Mouse (Mus musculus) ovary, postnatal 10 days (tissue): ENCODE results near the gene Ino80d.
A peak's percentile ranks its signal among the peaks of the same experiment; 100 is the strongest.
"Not testable (repeated sequence)": the region's sequence is repeated elsewhere in the genome, so short reads cannot be mapped to it uniquely, and the experiment has no call there.

ENCODE experiments used
- DNase-seq: peaks from one replicate; pipeline ENCODE4 v3.0.0; 2022; ENCODE audit warnings: low spot score

Ino80d gene

GRCm38 (mm10) chr1:63114136-63114781 is at the start of gene Ino80d:
TSS of gene Ino80d (minus strand) at chr1:63114667.
- DNase-seq, result peak; percentile 71

DNA sequence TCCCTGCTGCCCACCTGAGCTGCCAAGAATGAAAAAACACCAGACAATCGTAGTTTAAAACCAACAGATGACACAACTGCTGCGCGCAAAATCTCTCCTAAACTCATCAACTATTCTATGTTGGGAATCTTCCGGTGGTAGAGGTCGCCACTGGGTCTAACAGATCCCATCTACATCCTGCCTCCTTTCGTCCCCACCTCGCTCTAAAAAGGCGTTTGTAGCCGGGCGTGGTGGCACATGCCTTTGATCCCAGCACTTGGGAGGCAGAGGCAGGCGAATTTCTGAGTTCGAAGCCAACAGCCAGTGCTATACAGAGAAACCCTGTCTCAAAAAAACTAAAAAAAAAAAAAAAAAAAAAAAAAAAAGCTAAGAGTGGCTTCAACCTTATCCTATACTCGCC is 25.8 kb upstream of the Ino80d start:
- no peak for DNase-seq

- not testable (repeated sequence) for DNase-seq
These were observed 24.1 kb upstream of the Ino80d start for GRCm38 (mm10) chr1:63138586-63138985.

DNA sequence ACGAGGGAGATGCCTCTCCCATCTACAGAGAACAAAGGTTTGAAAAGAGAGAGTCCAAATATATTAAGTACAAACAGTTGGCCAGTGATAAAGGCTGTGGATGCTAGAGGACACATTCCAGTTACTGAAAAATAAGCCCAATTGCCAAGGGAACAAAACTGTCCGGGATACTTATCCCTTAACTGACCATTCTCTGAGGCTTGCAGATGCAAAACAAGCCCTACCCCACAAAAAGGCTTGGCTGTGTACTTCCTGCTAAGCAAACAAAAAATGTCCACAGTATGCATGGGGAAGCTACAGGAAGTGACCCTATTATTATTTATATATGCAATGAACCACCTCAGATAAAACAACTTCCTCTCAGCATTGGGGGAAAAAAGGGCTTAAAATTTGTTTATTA is 23.5 kb upstream of the Ino80d start:
- no peak for DNase-seq

DNA sequence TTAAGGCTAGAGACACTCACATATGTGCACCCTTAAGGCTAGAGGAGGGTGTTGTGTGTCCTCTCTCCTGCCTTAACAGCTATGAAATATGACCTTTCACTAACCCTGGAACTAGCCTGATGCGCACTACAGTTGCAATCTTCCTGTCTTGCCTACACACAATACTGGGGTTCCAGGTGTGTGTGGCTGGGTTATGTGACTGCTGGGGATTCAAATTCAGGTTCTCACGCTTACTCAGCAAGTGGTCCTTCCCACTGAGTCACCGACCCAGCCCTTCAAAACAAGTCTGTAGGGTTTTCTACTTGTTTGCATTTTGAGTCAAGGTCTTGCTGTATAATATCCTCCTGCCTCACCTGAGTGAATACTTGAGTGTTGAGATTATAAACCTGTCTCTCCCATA is 20.1 kb upstream of the Ino80d start:
- DNase-seq, result no peak

DNA sequence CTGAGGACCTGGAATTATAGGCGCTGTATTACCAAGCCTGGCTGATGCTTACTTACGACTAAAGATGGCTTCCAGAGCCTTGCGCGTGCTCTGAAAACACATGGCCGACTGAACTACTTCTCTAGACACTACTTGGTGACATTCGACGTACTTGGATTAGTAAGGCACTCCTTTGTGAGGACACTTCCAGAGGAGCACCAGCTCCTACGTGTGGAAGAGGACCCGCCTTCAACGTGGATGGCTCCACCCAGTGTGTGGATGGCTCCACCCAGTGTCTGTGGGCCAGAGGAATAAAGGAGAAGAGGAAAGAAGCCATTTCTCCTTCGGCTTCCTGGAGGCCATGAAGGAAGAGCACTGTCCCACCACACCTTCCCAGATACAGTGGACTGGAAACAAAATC is 17.3 kb upstream of the Ino80d start:
- no peak for DNase-seq

DNA sequence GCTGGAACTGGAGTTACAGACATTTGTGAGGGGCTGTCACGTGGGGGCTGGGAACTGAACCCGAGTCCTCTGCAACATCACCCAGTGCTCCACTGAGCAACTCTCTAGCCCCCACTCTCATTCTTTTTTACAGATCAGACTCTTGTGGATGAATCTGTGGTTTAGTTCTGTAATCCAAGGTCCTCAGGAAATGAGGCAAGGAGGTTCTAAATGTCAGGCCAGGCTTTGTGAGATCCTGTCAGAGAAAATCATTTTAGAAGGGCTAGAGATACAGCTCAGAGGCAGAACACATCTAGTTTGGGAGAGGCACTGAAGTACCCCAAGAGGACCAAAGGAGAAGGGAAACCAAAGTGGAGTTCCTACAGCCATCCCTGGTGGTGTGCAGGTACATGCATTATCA is 16.4 kb upstream of the Ino80d start:
- no peak for DNase-seq

DNA sequence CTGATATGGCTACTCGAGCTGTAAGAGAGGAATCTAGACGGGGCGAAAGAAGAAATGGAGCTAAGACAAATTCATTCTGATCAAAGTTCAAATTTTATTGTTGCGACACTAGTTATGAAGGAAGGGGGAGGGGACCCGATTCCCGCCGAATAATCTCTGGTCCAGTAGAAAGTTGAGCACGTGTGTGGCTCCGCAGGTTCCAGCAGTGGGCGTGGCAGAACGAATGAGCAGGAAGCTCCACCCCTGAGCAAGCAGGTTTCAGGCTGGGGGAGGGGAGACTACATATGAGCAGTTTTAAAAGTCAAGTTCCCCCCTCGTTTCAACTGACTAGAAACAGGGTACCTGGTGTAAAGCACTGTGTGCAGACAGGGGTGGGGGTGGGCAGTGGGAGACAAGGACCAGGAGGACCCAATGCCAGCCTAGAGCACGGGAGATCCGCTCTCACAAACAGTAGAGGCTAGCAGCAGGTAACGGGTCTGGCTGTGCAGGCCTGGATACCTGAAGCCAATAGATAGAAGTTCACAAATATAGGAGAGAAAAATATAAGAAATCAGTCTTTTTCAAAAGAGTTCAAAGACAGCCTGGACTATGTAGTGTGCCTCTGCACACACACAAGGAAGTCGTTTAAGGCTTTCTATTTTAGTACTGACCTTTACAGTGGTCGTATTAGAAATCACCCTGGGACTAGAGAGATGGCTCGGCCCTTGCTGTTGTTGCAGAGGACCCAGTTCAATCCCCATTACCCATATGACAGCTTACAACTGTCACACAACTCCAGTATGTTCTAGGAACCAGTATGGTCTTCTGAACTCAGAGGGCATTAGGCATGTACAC is 15.6 kb upstream of the Ino80d start:
- DNase-seq, result no peak

DNA sequence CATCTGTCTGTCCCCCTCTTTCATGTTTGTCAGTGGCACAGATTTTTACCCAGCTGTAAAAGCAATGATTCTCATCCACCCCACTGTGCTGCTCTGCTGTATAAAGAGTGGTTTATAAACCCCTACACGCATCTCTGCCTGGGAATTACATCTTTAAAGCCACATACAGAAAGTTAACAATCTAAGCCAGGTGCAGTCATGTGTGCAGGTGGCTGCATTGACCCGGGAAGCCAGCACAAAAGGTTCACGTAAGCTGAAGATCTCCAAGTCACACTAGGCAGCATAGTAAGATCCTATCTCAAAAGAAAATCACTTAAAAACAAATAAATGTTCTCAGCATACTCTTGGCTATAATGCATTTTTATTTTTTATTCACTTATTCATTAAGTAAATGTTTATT is 14.8 kb upstream of the Ino80d start:
- DNase-seq, result no peak

DNA sequence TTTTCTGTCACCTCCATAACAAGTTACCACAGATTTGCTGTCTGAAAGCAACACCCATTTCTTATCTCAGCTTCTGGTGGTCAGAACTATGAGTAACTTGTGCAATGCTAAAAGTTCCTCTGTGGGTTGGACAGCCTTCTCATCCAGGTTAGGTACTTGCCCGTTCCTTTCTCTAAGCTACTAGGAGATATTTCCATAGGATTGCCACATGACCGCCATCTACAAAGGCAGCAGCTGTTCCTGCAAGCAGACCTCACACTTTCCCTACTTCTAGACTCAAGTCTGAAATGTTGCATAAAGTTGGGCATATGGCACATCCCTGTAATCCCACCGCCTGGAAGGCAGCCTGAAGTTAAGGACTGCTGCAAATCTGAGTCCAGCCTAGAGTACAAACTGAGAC is 11.7 kb upstream of the Ino80d start:
- DNase-seq, result no peak

- DNase-seq, result no peak
These were observed 9.5 kb upstream of the Ino80d start for GRCm38 (mm10) chr1:63123823-63124450.

DNA sequence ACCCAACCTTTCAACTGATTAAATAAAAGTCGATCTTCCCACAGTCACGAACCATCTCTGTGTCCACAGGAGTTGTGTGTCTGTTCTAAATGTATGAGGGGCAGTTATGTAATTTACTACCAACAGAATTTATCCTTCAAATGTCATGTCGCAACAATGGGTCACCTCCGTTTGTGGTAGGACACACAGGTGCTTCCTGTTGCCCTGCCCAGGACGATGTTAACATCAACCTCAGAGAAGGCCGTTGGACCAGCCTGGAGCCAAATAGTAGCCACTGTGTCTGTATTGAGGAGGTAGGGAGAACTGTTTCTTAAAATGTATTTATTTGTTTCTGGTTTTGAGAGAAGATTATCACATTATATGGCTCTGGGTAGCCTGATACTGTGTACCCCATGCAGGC is 7.5 kb upstream of the Ino80d start:
- DNase-seq, result no peak

DNA sequence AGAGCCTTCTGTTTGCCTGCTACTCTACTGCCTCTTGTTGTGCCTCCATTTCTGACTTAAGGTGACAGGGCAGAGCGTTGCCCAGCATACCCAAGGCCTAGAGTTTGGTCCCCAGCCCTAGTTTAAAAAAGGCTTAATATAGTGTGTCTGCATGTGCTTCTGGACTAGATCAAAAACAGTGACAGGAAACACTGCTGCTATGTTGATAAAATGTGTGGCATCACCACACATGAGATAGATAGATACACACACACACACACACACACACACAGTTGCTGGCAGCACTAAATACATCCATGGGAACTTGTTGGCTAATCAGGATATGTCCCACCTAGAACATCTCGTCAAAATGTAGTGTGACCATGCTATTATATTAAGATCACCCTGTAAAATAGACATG is 5.9 kb upstream of the Ino80d start:
- no peak for DNase-seq

DNA sequence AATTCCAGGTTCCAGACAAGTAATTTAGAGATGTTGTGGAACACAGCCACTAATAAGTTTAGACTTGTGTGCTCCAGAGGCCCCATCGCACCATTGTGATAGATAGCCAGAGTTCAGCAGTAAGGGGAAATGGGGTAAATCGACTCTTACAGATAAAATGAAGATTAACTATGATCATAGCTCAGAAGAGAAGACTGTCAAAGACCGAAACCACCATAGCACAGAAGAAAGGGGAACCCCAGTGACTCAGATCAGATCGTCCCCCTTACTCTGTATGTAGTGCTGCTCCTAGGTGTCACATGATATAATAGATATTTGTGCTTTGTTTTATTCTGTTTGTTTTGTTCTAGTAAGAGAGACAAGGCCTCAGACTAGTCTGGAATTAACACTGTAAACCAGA is 5.2 kb upstream of the Ino80d start:
- DNase-seq, result no peak

DNA sequence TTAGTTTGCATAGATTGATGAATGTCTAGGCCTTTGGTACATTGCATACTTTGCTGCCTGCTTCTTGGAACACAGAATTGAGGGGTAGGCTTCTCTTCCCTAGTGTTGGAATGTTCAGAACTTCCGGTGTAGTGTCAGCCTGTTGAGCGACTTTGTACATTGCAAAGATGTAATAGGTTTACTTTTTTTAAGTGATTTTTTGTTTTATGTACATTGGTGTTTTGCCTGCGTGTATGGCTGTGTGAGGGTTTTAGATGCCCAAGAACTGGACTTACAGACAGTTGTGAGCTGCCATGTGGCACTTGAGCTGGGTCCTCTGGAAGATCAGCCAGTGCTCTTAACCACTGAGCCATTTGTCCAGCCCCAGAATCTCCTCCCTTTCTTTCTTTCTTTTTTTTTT is 1.1 kb upstream of the Ino80d start:
- no peak for DNase-seq

- no peak for DNase-seq
These were observed 629 bp upstream of the Ino80d start for GRCm38 (mm10) chr1:63115096-63115495.

DNA sequence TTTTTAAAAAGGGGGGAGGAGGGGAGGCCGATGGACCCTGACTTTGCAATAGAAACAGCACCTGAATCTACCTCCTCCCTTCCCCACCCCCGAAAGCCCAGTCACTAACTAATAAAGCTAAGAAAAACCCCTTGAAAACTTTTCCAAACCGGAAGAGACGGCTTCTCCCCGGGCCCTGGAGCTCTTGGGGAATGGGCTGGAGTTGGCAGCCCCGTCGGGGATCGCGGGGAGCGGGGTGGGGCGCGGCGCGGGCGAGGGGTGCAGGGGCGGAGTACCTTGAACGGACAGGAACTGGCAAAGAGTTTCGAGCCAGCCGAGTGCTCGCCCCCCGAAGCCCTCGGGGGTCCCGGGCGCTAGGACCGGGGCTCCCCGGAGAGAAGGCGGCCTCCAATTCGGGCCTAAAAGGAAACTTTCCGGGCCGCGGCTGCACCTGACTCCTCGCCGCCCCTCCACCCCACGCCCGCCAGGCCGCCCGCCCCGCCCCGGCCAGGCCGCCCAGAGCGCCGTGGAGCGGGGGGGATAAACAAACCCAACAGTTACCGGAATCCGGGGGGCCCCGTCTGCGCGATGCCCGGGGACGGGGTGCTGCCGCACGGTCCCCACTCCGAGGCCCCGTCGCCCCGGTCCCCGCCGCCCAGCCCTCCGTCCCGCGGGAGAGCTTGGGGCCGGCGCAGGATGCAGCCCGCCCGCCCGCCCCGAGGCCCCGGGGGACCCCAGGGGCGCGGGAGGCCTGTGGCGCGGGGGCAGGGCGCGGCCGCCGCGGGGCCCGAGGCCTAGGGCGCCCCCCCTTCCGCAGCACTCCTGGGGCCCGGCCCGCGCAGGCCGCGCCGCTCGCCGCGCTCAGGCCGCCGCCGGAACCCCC is 962 bp downstream of the Ino80d start:
- DNase-seq, result peak; percentile 62

DNA sequence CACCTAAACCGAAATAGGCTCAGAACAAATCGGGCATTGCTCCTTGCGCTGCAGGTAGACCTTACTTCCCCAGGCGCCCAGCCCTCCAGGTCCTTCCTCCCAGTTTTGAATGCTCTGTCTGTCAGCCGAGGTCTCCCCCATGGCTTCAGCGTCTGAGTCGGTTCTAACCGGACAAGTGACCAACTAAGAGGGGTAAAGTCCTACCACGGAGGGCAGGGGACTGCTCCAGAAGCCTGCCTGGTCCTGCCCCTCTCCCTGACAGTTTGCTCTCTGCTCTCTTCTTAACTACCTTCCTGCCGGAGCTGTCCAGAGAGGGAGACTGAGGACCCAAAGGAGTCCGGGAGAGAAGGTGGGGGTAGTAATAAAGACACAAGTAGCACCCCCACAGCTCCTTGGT is 1.6 kb downstream of the Ino80d start:
- peak; percentile 28 for DNase-seq

DNA sequence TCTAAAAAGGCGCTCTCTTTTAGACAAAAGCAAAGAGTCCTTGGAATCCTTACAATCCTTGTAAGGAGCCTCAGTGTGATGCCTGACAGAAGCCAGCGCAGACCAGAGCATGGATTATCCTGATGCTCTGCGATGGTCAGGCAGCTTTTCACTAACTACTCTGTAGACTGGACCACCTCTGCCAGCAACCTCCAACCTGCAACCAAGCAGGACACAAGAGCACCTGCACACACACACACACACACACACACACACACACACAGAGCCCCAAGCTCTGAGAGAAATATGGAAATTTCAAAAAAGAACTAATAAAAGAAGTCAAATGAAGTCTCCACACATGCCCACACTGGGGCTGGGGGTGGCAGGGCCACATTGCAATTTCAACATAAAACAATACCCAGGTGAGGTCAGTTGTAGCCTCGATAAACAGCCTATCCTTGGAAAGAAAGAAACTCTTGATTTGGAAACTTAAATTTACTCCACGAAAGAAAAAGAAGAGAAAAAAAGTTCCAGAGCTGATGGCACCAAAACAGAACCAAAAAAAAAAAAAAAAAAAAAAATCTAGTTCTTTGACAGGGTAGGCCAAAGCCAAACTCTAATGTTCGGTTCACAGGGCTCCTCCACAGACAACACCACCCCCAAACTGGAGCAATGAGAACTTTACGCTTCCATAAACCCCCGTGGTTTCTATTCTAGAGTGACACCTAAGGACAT is 2.2 kb downstream of the Ino80d start:
- DNase-seq, result no peak

- no peak for DNase-seq
These were observed 3.8 kb downstream of the Ino80d start for GRCm38 (mm10) chr1:63110536-63111285.
